Mouse (Mus musculus) MEL (cell line): ENCODE measurements around the gene Rcan2. TPM values are rescaled to one million over a fixed set of nuclear protein-coding genes. Genes with fewer than 3 reads are reported as not detected.

Source experiments
- DNase-seq: peaks from one replicate; pipeline ENCODE4 v3.0.0; 2011; ENCODE audit warnings: low read depth, low spot score
- H3K27ac ChIP-seq: 2 replicates; pipeline ENCODE4 v1.5.1; 2012; ENCODE audit warnings: low read depth, mild to moderate bottlenecking, control low read depth, low read length, moderate library complexity; ENCODE audit not compliant: control insufficient read depth
- H3K27me3 ChIP-seq, 2 experiments: fragments of 150-350 bp in 1 of 2; sonication (generic) in 1 of 2; 2 replicates each; pipeline ENCODE4 v1.6.1; 2012; ENCODE audit warnings: low read length in 2 of 2, mild to moderate bottlenecking in 2 of 2, improper control_type of control experiment in 1 of 2, moderate library complexity in 1 of 2; ENCODE audit not compliant: insufficient read depth in 2 of 2, control insufficient read depth in 1 of 2
- H3K36me3 ChIP-seq, 2 experiments: 2 replicates each; pipeline ENCODE4 v1.6.1; 2012 to 2014; ENCODE audit warnings: low read length in 2 of 2, improper control_type of control experiment in 1 of 2, inconsistent platforms in 1 of 2, mild to moderate bottlenecking in 1 of 2; ENCODE audit not compliant: insufficient read depth in 2 of 2, control insufficient read depth in 1 of 2
- H3K4me1 ChIP-seq, 2 experiments: fragments of 150-350 bp in 1 of 2; sonication (generic) in 1 of 2; 2 replicates each; pipeline ENCODE4 v1.6.1; 2012; ENCODE audit warnings: low read length in 2 of 2, improper control_type of control experiment in 1 of 2, mild to moderate bottlenecking in 1 of 2; ENCODE audit not compliant: insufficient read depth in 2 of 2, control insufficient read depth in 1 of 2
- H3K4me3 ChIP-seq, 2 experiments: fragments of 150-350 bp in 1 of 2; sonication (generic) in 1 of 2; 2 replicates each; pipeline ENCODE4 v1.5.1; 2012; ENCODE audit warnings: low read depth in 2 of 2, low read length in 2 of 2, mild to moderate bottlenecking in 2 of 2, moderate library complexity in 2 of 2, control low read depth in 1 of 2, improper control_type of control experiment in 1 of 2; ENCODE audit not compliant: control insufficient read depth in 1 of 2, insufficient read depth in 1 of 2
- H3K79me2 ChIP-seq: 2 replicates; pipeline ENCODE4 v1.6.1; 2012; ENCODE audit warnings: mild to moderate bottlenecking, low read length, moderate library complexity; ENCODE audit not compliant: control insufficient read depth, poor library complexity, insufficient read depth
- H3K9ac ChIP-seq: 2 replicates; pipeline ENCODE4 v1.6.1; 2012; ENCODE audit warnings: low read depth, mild to moderate bottlenecking, control low read depth, low read length, moderate library complexity; ENCODE audit not compliant: control insufficient read depth, poor library complexity, severe bottlenecking
- H3K9me3 ChIP-seq: fragments of 150-350 bp; sonication (generic); replicated peaks from 2 replicates; pipeline ENCODE4 v1.6.1; 2012; ENCODE audit warnings: mild to moderate bottlenecking, low read length, improper control_type of control experiment, moderate library complexity; ENCODE audit not compliant: insufficient read depth
- BHLHE40 ChIP-seq: IDR thresholded peaks from 2 replicates; pipeline ENCODE4 v1.6.1; 2012; ENCODE audit warnings: low read depth, mild to moderate bottlenecking, inconsistent platforms, low read length, improper control_type of control experiment, borderline replicate concordance
- CHD1 ChIP-seq: IDR thresholded peaks from 2 replicates; pipeline ENCODE4 v1.6.1; 2012; ENCODE audit warnings: low read depth, mild to moderate bottlenecking, inconsistent platforms, low read length, improper control_type of control experiment
- EP300 ChIP-seq, 2 experiments: IDR thresholded peaks; 2 replicates each; pipeline ENCODE4 v1.6.1; 2011; ENCODE audit warnings: improper control_type of control experiment in 2 of 2, low read length in 2 of 2, low read depth in 1 of 2, mild to moderate bottlenecking in 1 of 2
- ETS1 ChIP-seq: IDR thresholded peaks from 2 replicates; pipeline ENCODE4 v1.6.1; 2012; ENCODE audit warnings: low read depth, mild to moderate bottlenecking, inconsistent platforms, low read length, improper control_type of control experiment, moderate library complexity
- GATA1 ChIP-seq: IDR thresholded peaks from 2 replicates; pipeline ENCODE4 v1.6.1; 2011; ENCODE audit warnings: low read depth, low read length, improper control_type of control experiment
- KAT2A ChIP-seq: conservative IDR thresholded peaks from 2 replicates; pipeline ENCODE4 v1.6.1; 2012; ENCODE audit warnings: low read depth, low read length, improper control_type of control experiment, inconsistent platforms
- MAX ChIP-seq: IDR thresholded peaks from 2 replicates; pipeline ENCODE4 v1.6.1; 2011; ENCODE audit warnings: low read length, improper control_type of control experiment
- MXI1 ChIP-seq: IDR thresholded peaks from 2 replicates; pipeline ENCODE4 v1.6.1; 2011; ENCODE audit warnings: mild to moderate bottlenecking, low read depth, low read length, improper control_type of control experiment
- MYC ChIP-seq: IDR thresholded peaks from 2 replicates; pipeline ENCODE4 v1.6.1; 2011; ENCODE audit warnings: low read depth, mild to moderate bottlenecking, low read length, improper control_type of control experiment, moderate library complexity
- NELFE ChIP-seq: IDR thresholded peaks from 2 replicates; pipeline ENCODE4 v1.6.1; 2011; ENCODE audit warnings: low read depth, low read length, improper control_type of control experiment
- POLR2AphosphoS2 ChIP-seq: IDR thresholded peaks from 2 replicates; pipeline ENCODE4 v1.6.1; 2011; ENCODE audit warnings: low read length, improper control_type of control experiment
- SMC3 ChIP-seq: IDR thresholded peaks from 2 replicates; pipeline ENCODE4 v1.6.1; 2011; ENCODE audit warnings: low read depth, low read length, improper control_type of control experiment
- TAL1 ChIP-seq: IDR thresholded peaks from 2 replicates; pipeline ENCODE4 v1.6.1; 2012; ENCODE audit warnings: mild to moderate bottlenecking, inconsistent platforms, low read length, moderate library complexity, mixed read lengths
- TCF12 ChIP-seq: IDR thresholded peaks from 2 replicates; pipeline ENCODE4 v1.6.1; 2014; ENCODE audit warnings: low read depth, mild to moderate bottlenecking, inconsistent platforms, low read length, improper control_type of control experiment, moderate library complexity
- UBTF ChIP-seq: IDR thresholded peaks from 2 replicates; pipeline ENCODE4 v1.6.1; 2012; ENCODE audit warnings: low read depth, mild to moderate bottlenecking, inconsistent platforms, low read length, improper control_type of control experiment, moderate library complexity, borderline replicate concordance; ENCODE audit not compliant: insufficient read depth
- USF2 ChIP-seq, 2 experiments: IDR thresholded peaks; 2 replicates each; pipeline ENCODE4 v1.6.1; 2011 to 2012; ENCODE audit warnings: improper control_type of control experiment in 2 of 2, low read length in 2 of 2, borderline replicate concordance in 1 of 2, inconsistent platforms in 1 of 2, low read depth in 1 of 2, mild to moderate bottlenecking in 1 of 2; ENCODE audit not compliant: insufficient read depth in 1 of 2
- ZC3H11A ChIP-seq: IDR thresholded peaks from 2 replicates; pipeline ENCODE4 v1.6.1; 2012; ENCODE audit warnings: low read depth, mild to moderate bottlenecking, inconsistent platforms, low read length, improper control_type of control experiment
- ZKSCAN1 ChIP-seq: IDR thresholded peaks from 2 replicates; pipeline ENCODE4 v1.6.1; 2012; ENCODE audit warnings: low read depth, mild to moderate bottlenecking, inconsistent platforms, low read length, improper control_type of control experiment, moderate library complexity
- ZMIZ1 ChIP-seq: IDR thresholded peaks from 2 replicates; pipeline ENCODE4 v1.6.1; 2012; ENCODE audit warnings: low read depth, mild to moderate bottlenecking, inconsistent platforms, low read length, improper control_type of control experiment, moderate library complexity
- ZNF384 ChIP-seq: IDR thresholded peaks from 2 replicates; pipeline ENCODE4 v1.6.1; 2012; ENCODE audit warnings: low read depth, mild to moderate bottlenecking, inconsistent platforms, low read length, improper control_type of control experiment
- polyA plus RNA-seq, 2 experiments: library from polyadenylated mRNA; stranded (reverse) in 1 of 2; unstranded in 1 of 2; fragments of >175 nt in 1 of 2; fragments of >200 nt in 1 of 2; gene quantifications; 2 replicates each; pipeline versions ENCODE4 v1.2.1 to v1.2.4; 2012; ENCODE audit warnings: low replicate concordance in 2 of 2, low read depth in 1 of 2; ENCODE audit not compliant: insufficient read length in 2 of 2, insufficient read depth in 1 of 2, missing spikeins in 1 of 2
- total RNA-seq: library from RNA; depleted of rRNA; stranded (reverse); fragments of 300-350 nt; gene quantifications from 2 replicates; pipeline ENCODE4 v1.2.3, GENCODE M21; 2012

The Rcan2 gene
- total and polyA plus RNA-seq, 3 experiments = 0.52 TPM; not detected in 2

- Histone ChIP-seq H3K4me3 (no peak overlapping the region), H3K27me3 (no peaks in the 10 kb centered on the region), H3K79me2 (no peaks in the 10 kb centered on the region), H3K9me3 (no peaks in the 10 kb centered on the region), H3K36me3 (no peaks in the 10 kb centered on the region; a peak in 1 of 4 replicates), H3K27ac (no peak overlapping the region), H3K9ac (no peak overlapping the region), H3K4me1 (no peaks in the 10 kb centered on the region; a peak in 1 of 4 replicates)
- TF ChIP-seq ZNF384 (no peak), EP300 (IDR thresholded peaks at IDR 0.05; ENCODE audit: low read depth in 1 of 2, low read length in 2 of 2) (peak; percentile 59 to 67), TCF12 (peak; percentile 69), MAX (no peak), KAT2A (no peak), MYC (no peak), GATA1 (peak; percentile 34; the same call in 1 of the 2 replicates), TAL1 (peak; percentile 55)
- DNase-seq = peak; percentile 52
Observed at GRCm38 (mm10) chr17:44058145-44058544, 257.0 kb downstream of the Rcan2 start.

- no peak overlapping the region for H3K9ac ChIP-seq
- H3K9me3 ChIP-seq = no peaks in the 10 kb centered on the region
- no peaks in the 10 kb centered on the region; a peak in 1 of 4 replicates for H3K4me1 ChIP-seq
- no peak for TF ChIP-seq POLR2AphosphoS2
- TF ChIP-seq MXI1 = no peak
- no peak for TF ChIP-seq SMC3
- H3K27me3 ChIP-seq = no peaks in the 10 kb centered on the region
- no peaks in the 10 kb centered on the region; a peak in 1 of 4 replicates for H3K36me3 ChIP-seq
- DNase-seq = no peak
- H3K4me3 ChIP-seq = no peak overlapping the region
- no peaks in the 10 kb centered on the region for H3K79me2 ChIP-seq
- H3K27ac ChIP-seq = no peak overlapping the region
Observed at GRCm38 (mm10) chr17:44060781-44061180, 259.6 kb downstream of the Rcan2 start.

GRCm38 (mm10) chr17:44061289-44061890 is 260.2 kb downstream of the Rcan2 start:
- Histone ChIP-seq H3K36me3 (no peaks in the 10 kb centered on the region; a peak in 1 of 4 replicates), H3K4me3 (no peak overlapping the region), H3K9ac (no peak overlapping the region), H3K79me2 (no peaks in the 10 kb centered on the region), H3K9me3 (no peaks in the 10 kb centered on the region), H3K27me3 (no peaks in the 10 kb centered on the region), H3K27ac (no peak overlapping the region), H3K4me1 (no peaks in the 10 kb centered on the region; a peak in 1 of 4 replicates)
- TF ChIP-seq NELFE (no peak), ZC3H11A (no peak), ZKSCAN1 (no peak), MYC (no peak), SMC3 (no peak), TCF12 (no peak), GATA1 (no peak), ETS1 (no peak), ZMIZ1 (no peak), UBTF (no peak), BHLHE40 (no peak), USF2 (IDR thresholded peaks at IDR 0.05; ENCODE audit: borderline replicate concordance in 1 of 2, insufficient read depth in 1 of 2, low read depth in 1 of 2, low read length in 2 of 2) (no peak), CHD1 (no peak)
- DNase-seq = no peak
